Mouse (Mus musculus): ENCODE data around the gene Col19a1.

Col19a1 gene

DNA sequence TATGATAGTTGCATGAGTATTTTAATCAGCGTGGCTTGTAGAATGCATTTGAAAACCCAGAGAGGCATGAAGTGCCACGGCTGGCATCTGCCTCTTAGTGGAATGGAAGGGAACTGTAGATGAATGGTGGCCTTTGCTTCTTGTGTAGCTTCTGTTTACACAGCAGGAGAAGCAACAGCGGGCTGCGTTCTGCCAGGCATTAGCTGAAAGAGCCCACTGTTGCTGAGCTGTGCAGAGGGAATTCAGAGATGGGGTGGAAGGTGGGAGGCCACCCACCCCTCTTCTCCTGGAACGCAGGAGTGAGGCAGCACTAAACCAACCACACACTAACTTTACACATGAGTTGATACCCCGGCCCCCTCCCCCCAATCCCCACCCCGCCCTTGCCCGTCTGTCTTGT, 356.8 kb downstream of the Col19a1 start:
- DNase-seq (ENCODE audit: low read depth in 2 of 2, low spot score in 2 of 2) = no peak

DNA sequence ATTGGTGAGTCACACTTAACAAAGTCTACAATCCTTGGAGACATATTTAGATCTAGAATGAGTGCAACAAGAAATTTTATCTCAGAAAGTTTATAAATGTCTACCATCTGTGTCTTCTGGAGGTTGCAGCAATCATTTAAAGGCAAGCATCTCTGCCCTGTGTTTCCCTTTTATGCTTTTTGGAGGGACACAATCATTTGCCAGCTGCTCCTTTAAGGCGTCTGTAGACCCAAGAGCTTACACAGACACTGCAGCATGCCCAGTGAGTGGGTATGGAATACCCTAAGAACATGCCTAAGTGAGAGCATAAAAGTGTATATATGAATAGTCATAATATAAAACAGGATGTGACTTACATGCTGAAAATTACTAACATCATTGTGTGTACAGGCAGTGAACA, 357.7 kb downstream of the Col19a1 start:
- DNase-seq (ENCODE audit: low read depth in 2 of 2, low spot score in 2 of 2) = no peak

DNA sequence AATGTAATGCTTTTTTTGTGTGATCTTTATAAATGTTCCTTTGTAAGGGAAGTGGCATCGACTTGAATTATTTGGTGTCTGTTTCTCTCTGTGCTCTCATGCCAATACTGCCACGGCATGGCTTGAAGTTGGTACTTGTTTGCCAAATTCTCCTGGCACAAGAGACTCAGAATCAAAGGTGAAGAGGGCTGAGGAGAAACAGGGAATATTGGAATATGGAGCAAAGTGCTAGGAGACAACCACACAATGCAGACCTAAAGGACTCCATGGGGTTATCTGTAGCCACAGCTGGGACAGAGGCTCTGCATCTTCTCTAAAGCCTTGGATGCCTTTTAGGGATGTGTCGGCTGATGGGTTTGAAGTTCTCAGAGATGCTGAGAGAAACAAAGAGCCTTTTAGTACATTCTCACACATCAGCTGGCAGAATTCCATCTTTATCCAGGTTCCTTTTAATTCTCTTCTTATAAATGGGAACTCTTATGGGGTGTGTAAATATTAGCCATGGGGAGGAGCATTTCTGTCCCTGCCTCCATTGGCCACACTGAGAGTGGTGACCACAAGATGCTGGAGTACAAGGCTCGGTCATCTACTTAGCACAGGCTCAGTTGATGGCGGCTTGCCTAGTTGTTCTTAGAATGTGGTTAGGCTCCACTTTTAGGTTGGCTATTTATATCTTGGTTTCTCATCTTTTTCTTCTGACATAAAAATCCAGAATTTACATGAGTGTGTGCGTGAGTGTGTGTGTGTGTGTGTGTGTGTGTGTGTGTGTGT, 360.1 kb downstream of the Col19a1 start:
- DNase-seq (ENCODE audit: low read depth in 2 of 2, low spot score in 2 of 2) = no peak

DNA sequence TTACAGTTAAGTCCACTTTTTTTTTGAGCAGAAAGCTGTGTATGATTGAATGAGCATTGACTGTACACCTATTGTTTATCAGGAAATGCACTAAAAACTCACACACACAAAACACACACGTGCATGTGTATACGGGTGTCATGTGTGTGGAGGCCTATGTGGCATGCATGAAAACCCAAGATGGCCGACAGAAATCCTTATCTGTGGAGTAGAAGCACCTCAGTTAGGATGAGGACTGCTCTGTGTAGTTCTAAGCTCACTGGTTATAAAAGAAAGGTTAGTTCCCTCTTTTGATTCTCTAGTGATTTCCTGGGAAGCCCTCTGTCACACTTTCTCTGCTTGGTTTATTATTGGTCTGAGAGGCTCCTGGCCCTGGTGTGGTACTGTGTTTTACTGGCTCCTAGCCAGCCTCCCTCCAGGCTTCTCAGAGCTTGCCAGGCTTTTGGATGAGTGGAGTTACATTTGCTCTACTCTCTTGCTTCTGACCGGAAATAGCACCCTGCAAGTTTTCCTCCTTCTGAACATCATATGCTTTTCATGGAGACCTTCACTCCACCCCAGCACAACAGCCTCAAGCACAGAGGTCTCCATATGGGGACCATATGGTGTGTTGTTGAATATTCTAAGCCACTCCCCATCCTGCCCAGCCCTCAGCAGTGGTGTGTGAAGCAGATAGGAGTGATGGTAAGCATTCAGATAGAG, 361.3 kb downstream of the Col19a1 start:
- DNase-seq (ENCODE audit: low read depth in 2 of 2, low spot score in 2 of 2) = no peak

DNA sequence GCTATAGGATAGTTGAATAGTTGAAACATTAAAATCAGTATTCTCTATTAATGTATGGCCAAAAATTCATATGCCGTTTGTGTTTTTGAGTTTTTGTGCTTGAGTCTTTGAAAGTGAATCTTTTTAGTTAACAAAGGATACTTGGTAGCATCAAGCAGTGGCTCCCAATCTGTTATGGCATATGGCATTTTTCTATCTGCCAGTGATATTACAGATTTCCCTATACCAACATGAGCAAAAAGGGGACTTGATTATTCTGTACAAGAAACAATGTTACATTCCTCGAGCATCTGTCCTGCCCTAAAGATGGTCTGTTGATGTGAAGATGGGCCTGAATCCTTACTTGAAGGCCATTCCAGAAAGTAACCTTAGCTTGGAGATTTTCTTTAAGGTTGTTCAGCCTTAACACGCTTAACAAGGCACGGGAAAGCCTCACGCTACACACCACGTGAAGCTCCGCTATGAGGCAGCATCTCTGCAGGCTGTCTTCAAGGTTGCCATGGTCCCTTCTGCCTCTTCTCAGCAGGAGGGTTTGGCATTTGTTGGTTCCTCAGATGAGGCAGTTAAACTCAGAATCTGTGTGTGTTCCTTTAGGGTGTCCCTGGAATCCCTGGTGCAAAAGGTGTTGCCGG, 364.2 kb downstream of the Col19a1 start:
- no peak for DNase-seq (ENCODE audit: low read depth in 2 of 2, low spot score in 2 of 2)

DNA sequence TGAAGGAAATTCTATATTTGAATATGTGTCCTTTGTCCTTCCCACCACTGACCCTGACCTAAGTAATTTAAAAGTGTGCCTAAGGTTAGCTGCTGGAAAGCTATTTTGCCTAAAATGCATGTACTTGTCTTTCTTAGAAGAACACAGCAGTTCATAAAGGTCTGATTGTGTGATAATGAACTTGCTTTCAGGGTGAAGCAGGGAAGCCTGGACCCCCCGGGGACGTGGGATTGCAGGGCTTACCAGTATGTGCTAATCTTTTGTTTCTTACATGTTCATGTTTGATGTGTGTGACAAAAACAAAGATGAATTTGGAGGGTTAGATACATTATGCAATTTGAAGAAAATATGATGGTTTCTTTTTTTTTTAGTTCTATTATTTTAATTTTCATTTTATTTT, 365.0 kb downstream of the Col19a1 start:
- DNase-seq (ENCODE audit: low read depth in 2 of 2, low spot score in 2 of 2) = no peak

DNA sequence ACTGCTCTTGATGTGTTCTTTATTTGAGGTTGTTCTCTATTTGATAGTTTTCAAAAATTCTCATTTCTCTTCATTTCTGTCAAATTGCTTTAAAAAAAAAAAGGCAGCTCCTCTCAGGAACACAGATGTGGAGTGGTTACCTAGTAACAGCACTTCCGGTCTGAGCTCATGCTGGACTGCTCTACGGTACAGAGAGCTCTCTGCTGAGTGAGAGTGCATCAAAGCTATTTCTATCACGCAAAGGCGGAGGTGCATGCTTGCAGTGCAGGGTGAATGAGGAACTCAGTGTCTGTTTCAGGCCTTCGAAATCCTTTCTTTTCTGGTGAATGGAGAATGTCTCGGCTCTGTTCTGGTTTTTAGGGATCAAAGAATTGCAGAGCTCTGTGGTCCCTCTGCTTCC, 368.2 kb downstream of the Col19a1 start:
- DNase-seq (ENCODE audit: low read depth in 2 of 2, low spot score in 2 of 2) = no peak
